Mouse (Mus musculus) layer of hippocampus, adult 2 months (tissue): Measurements from ENCODE around the gene Cbarp. TPM values are rescaled to one million over a fixed set of nuclear protein-coding genes. Genes with fewer than 3 reads are reported as not detected.
A peak's percentile ranks its signal among the peaks of the same experiment; 100 is the strongest.

Experiments used
- DNase-seq, 2 experiments: peaks; one replicate each; pipeline ENCODE4 v3.0.0; 2022; ENCODE audit warnings: low spot score in 2 of 2
- H3K27ac ChIP-seq: fragments of 200-600 bp; 2 replicates; pipeline ENCODE4 v1.8.1; 2022
- H3K4me3 ChIP-seq: fragments of 200-600 bp; 2 replicates; pipeline ENCODE4 v1.8.1; 2022; ENCODE audit warnings: mild to moderate bottlenecking
- CTCF ChIP-seq: fragments of 200-600 bp; conservative IDR thresholded peaks from 2 replicates; pipeline ENCODE4 v1.8.1; 2022; ENCODE audit warnings: antibody characterized with exemption, mild to moderate bottlenecking, moderate library complexity
- long read RNA-seq, 2 experiments: library from polyadenylated mRNA; stranded (forward); transcript quantifications; one replicate each; pipeline ENCODE4 v2.0.0; 2021; ENCODE audit warnings: borderline mapping rate in 2 of 2
- total RNA-seq, 2 experiments: library from RNA; stranded (reverse); gene quantifications; 2 replicates each; pipeline ENCODE4 v1.2.3; 2021

Cbarp gene
- 100 to 1,000 TPM; 331 to 341 TPM for total RNA-seq
- long read RNA-seq, experiment 1, transcript Cbarp-212 (11 exons, 3,175 nt): major isoform, 84 of 213 reads
- long read RNA-seq, experiment 1, transcript Cbarp-201 (10 exons, 3,121 nt): minor isoform, 9 of 213 reads
- long read RNA-seq, experiment 1, partial matches to known transcripts: 64 of 213 reads
- long read RNA-seq, experiment 1, other reads (novel, unspliced or antisense): 51 of 213 reads
- long read RNA-seq, experiment 2, transcript Cbarp-201 (10 exons, 3,121 nt): minor isoform, 11 of 240 reads
- long read RNA-seq, experiment 2, transcript Cbarp-212 (11 exons, 3,175 nt): major isoform, 95 of 240 reads
- long read RNA-seq, experiment 2, partial matches to known transcripts: 31 of 240 reads
- long read RNA-seq, experiment 2, other reads (novel, unspliced or antisense): 101 of 240 reads

DNA sequence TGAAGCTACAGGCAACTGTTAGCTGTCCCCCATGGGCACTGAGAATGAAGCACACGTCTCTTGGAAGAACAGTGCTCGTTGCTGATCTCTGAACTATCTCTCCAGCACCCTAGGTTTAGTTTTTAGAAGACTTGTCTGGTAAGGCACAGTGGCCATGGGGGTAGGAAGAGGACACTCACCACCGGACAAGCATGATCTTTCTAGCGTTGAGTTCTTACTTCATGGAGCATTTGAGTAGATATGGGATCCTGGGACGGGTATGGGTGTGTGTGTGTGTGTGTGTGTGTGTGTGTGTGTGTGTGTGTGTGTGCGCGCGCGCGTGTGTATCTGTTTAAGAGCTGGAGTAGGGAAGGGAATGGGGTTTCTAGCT lies at the start of gene Cbarp:
Cbarp (minus strand) TSS at position 170 of the 370 bp plus-strand sequence.
- peak within 1 kb of the TSS; percentile 85 for H3K4me3 ChIP-seq
- TF ChIP-seq CTCF: no peak
- peak within 1 kb of the TSS; percentile 99 for H3K27ac ChIP-seq
- no peak for DNase-seq

DNA sequence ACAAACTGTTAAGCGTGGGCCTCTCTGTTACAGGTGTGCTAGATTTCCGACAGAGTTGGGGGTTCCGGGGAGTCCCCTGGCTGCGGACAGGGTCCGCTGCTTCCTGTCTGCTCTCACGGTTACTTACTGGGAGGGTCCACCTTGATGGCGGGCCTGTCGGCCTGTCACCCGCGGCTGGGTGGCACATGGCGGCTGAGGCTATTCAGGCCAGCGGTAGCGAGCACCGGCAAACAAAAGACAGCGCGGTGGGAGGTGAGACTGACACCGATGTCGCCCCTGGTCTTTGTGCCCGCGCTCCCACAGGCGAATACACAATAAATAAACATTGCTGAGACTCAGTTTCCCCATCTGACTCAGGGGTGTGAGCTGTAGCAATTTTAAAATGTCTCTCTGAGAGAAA lies 49.4 kb upstream of the Cbarp start:
- TF ChIP-seq CTCF: no peak
- DNase-seq: no peak

DNA sequence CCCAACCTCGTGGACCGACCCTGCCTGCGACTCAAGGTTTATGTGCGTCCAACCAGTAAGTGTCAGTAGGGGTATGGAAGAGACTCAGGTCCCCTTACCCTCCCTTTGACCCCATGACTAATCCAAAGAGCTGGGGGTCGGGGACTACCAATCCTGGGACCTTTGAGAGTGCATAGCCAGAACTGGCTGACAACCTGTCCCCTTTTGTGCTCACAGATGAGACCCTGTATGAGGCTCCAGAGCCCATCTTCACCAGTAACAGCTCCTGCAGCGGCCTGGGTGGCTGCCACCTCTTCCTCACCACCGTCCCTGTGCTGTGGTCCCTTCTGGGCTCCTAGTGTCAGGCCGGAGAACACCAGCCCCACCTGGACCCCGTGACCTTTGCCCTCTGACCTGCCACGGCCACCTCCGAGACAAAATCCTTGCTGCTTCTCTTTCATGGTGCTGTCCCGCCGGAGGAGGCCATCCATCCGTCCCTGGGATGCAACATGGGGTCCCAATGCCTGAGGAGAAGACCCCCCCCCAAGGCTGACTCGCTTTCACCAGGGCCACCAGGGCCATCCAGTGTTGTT lies 47.9 kb upstream of the Cbarp start:
- Histone ChIP-seq H3K4me3 (no peak overlapping the region), H3K27ac (no peak overlapping the region)
- no peak for TF ChIP-seq CTCF
- DNase-seq: no peak

More for the DNA sequence above, 49.4 kb upstream of the Cbarp start:
- H3K4me3 ChIP-seq: peak overlapping the region; percentile 54
- peak overlapping the region; percentile 92 for H3K27ac ChIP-seq

DNA sequence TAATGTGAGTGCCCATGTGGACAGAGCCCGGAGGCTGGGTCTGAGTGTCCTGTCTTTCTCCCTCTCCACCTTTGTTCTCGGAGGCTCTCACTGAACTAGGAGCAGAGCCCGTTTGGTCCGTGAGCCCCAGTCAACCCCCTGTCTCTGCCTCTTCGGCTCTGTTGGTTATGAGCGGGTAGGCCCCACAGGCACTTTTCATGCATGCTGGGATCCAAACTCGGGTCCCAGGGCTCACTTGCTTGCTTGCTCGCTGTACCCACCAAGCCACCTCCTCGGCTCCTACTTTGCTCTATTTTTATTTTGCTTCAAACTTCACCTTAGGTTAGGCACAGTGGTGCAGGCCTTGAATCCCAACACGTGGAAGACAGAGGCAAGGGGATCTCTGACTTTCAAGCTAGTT lies 47.1 kb upstream of the Cbarp start:
- Histone ChIP-seq H3K27ac (no peak overlapping the region), H3K4me3 (no peak overlapping the region)
- no peak for DNase-seq
- TF ChIP-seq CTCF: no peak

DNA sequence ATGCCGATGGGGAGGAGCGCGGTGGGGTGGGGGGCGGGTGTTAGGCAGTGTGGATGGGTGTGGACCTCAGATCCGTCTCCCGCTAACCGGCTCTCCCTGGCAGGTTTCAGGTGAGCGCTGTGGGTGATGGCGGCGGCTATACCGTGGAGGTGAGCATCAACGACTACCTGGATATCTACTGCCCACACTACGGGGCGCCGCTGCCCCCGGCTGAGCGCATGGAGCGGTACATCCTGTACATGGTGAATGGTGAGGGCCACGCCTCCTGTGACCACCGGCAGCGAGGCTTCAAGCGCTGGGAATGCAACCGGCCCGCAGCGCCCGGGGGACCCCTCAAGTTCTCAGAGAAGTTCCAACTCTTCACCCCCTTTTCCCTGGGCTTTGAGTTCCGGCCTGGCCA lies 46.0 kb upstream of the Cbarp start:
- H3K27ac ChIP-seq: no peak overlapping the region
- H3K4me3 ChIP-seq: no peak overlapping the region
- no peak for TF ChIP-seq CTCF
- DNase-seq: no peak

DNA sequence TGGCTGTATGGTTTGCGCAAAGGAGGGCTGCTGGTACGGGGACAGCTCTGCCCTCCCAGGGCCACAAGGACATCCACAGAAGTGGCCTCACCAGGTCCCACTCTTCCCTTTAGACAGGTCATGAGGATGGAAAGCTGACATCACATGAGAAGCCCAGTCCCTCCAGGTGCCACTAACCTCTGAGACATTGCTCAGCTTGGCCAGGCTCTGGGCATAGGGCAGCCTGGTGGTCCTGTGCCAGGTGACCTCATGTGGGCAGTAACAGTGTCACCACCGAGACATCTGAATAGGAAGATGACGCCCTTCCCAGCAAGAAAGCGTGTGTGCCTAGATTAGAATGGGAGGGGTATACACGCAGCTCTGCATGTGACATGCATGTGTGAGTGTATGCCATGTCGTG lies 41.9 kb upstream of the Cbarp start:
- no peak for DNase-seq
- Histone ChIP-seq H3K27ac (no peak overlapping the region), H3K4me3 (no peak overlapping the region)
- TF ChIP-seq CTCF: no peak

DNA sequence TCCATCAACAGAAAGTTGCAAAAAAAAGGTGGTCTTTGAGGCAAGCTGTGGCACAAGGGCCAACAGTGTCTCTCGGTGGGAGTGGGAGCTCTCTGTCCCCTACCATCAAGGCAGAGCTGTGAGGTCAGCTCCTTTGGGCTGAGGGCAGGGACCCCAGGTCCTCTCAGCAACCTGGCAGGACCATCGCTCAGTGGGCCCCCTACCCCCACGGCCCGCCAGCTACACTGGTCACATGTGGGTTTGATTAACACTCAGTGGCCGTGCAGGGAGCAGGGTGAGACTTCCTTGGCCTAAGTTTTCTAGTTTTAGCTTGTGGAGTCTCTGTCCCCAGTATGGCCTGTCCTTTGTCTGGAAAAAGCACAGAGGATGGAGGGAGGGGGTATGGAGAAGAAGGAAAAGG lies 40.2 kb upstream of the Cbarp start:
- TF ChIP-seq CTCF: no peak
- Histone ChIP-seq H3K27ac (no peak overlapping the region), H3K4me3 (no peak overlapping the region; the same call in 1 of the 2 replicates)
- no peak for DNase-seq

DNA sequence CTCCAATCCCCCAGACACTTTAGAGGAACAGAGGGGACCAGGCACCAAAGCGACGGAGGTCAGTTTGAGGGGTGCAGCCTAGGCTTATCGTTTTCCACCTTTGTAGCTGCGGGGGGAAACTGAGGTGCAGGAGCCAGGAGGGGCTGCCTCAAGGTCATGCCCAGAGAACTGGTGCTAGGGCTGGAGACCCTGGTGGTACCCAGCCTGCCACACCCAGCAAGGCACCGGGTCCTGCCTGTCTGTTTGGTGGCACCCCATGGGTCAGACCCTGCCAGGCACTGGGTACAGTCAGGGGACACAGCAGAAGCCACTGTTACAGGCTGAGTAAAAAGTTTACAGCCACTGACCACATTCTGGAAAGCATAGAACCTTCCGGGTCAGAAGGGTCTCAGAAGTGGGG lies 39.7 kb upstream of the Cbarp start:
- no peak for DNase-seq
- peak overlapping the region; percentile 93; the same call in 1 of the 2 replicates for H3K27ac ChIP-seq

DNA sequence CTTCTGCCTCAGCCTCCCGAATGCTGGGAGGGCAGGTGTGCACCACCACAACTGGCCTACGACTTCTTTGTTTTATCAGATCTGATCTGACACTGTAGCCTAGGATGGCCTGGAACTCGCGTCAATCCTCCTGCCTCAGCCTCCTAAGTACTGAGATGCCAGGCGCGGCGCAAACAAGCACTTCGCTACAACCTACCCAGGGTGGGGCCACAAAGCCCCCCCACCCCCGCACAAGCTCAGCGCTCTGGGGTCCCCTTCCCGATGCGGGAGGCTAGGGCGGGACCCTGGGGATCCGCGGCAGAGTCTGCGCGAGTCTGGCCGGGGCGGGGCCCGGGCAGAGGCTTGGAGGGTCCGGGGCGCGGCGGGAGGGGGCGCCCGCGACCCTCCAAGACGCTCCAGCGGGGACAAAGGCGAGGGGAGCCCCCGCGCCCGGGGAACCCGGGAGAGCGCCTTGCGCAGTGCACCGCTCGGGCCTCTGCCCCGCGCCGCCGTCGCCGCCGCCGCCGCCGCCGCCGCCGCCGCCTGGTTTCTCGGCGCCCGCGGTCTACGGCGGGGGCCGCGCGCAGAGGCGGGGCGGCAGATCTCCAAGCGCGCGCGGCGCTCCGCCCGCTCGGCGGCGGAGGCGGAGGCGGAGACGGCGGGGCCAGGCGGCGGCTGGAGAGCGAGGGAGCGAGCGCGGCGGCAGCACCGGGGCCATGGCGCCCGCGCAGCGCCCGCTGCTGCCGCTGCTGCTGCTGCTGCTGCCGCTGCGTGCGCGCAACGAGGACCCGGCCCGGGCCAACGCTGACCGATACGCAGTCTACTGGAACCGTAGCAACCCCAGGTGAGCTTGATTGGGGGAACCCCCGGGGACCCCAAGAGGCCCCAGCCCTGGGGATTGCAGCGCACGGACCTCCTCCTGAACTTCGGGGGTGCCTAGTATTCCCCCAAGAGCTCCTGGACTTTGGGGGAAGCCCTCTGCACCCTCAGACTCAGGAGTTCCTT lies 38.7 kb upstream of the Cbarp start, which contains the start of gene Efna2:
Efna2 (plus strand) TSS at position 415 of the 984 bp plus-strand sequence.
- peak in 1 of 2 experiments; percentile 66 for DNase-seq
- peak; percentile 27; the same call in 1 of the 2 replicates for TF ChIP-seq CTCF
- H3K27ac ChIP-seq: peak within 1 kb of the TSS; percentile 93
- peak within 1 kb of the TSS; percentile 78 for H3K4me3 ChIP-seq

More for the DNA sequence above, 39.7 kb upstream of the Cbarp start:
- TF ChIP-seq CTCF: no peak
- peak overlapping the region; percentile 78 for H3K4me3 ChIP-seq

DNA sequence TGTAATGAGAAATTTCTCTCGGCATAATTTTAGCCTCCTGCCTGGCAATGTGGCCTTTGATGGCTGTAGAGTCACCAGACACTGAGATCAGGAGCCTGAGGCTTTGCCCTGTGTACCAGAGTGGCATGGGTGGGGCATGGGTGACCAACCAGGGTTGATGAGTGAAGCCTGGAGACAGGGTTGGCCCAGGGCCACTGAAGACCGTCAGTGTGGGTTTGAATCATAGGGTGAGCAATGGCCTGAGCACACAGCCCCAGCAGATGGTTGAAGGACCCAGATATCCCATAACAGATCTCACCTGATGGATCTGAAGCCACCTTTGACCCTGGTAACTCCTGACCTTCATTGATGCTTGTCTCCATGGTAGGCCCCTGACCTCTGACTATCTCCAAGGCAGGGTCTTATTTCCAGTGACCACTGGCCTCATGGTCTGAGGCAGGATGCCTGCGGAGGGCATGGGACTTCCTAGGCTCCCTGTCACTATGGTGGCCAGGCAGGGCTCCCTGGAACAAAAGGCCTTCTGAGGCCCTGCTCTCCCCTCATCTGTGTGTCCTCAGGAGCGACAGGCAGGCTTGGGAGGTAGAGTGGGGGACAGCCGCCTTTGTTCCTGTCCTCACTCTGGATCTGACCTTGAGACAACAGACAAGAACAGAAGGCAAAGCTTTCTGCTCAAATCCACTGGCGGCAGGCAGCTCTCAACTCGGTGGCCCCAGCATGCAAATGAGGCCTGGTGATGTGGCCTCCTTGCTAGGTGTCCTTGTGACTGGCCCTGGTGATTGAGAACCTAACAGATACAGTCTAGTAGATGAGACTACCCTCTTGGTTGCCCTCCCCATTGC lies 37.0 kb upstream of the Cbarp start:
- TF ChIP-seq CTCF: no peak
- H3K4me3 ChIP-seq: no peak overlapping the region
- no peak for DNase-seq
- no peak overlapping the region for H3K27ac ChIP-seq

DNA sequence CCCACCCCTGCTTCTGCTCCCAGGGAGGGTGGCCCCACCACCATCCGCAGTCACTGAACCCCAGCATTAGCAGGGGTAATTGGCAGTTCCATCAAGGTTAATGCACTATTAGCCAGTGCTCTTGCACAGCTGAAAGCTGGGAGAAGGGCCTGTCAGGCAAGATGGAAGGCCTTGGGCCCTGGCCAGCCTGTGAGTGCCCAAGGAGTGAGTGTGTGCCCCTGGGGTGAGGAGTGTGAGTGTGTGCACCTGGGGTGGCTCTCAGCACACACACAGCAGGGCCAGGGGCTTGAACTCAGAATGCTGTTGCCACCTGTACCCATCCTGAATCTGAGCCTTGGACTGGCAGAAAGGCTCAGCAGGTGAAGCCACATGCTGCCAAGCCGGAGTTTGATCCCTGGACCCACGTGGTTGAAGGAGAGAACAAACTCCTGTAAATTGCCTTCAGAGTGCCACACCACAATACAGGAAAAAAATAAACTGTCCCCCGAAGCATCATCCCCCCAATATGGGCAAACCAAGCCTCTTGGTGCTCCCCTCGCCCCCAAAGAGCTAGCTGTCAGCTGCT lies 35.7 kb upstream of the Cbarp start:
- Histone ChIP-seq H3K4me3 (no peak overlapping the region), H3K27ac (no peak overlapping the region)
- no peak for DNase-seq
- TF ChIP-seq CTCF: no peak
